Mouse (Mus musculus) left cerebral cortex, postnatal 25 days (tissue): ENCODE results near the gene Aox3. TPM values are rescaled to one million over a fixed set of nuclear protein-coding genes. Genes with fewer than 3 reads are reported as not detected.

Experiments
- DNase-seq, 2 experiments: peaks; one replicate each; pipeline ENCODE4 v3.0.0; 2022; ENCODE audit warnings: low spot score in 2 of 2, mixed read lengths in 1 of 2
- intact Hi-C: fragments of 180-260 bp; cut with DNase I; formaldehyde crosslinking; loops from one replicate; pipeline ENCODE4 v1.15.1; 2025
- total RNA-seq, 2 experiments: library from RNA; stranded (reverse); gene quantifications; 2 replicates each; pipeline ENCODE4 v1.2.3; 2021

Gene Aox3
- total RNA-seq, 2 experiments from 2014 or later, result 2.6 to 3.8 TPM

DNA sequence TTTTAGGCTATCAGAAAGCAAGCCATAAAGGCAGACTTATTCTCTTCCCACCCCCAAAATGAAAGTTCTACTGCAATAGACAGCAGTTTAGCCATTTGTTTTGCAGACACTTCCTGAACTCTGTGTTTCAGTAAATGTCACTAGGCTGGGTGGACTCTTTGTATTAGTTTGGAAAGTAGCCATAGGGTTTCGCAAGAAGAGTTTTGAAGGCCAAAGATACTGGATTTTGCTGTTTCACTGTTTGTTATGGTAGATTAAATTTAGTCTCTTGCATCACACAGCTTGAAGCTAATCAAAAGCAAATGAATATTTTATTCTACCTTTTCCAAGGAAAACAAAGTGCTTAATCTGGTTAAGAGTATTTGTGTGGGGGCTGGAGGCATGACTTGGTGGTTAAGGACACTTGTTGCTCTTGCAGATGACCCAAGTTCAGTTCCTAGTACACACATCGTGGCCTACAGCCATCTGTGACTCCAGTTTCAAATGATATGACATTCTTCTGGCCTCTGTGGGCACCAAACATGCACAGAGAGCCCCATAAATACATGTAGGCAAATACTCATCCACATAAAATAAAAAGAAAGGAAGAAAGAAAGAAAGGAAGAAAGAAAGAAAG, 11.3 kb upstream of the Aox3 start:
- intact Hi-C loops, result no loop called here
- no peak for DNase-seq

DNA sequence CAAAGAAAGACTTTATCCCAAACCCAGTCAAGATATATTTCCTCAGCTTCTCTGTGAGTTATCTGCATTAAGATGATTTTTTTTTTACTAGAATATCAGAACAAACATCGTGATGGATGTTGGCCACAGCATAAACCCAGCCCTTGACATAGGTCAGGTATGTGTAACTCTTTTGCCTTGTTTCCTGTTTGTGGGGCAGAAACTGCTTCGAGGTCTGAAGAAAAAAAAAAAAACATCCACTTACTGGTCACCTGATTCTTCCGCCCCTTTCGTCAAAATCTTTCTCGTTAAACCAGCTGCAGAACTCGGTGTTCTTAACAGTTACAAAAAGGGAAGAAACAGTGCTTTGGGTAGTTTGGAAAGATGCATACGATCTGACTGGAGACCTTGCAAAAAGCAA, 10.4 kb upstream of the Aox3 start:
- no peak for DNase-seq

DNA sequence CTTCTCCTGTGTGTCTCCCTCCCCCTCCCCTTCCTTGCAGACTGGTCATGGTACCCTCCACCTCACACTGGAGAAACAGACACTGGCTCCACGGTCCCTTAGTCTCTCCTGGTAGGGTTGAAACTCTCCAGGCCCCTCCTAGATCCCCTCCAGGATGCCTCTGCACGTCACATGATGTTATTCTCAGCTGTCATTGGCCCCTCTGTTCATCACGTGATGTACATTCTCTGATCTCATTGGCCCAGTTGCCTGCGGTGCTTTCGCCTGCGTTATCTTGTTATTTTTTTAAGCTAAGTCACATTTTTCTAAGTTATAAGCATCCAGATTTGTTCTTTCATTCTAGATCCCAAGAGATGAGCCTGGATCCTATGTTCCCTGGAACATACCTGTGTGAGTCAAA, 7.2 kb upstream of the Aox3 start:
- intact Hi-C loops, result no loop called here
- DNase-seq, result no peak

More for the DNA sequence above, 10.4 kb upstream of the Aox3 start:
- intact Hi-C loops, result no loop called here

DNA sequence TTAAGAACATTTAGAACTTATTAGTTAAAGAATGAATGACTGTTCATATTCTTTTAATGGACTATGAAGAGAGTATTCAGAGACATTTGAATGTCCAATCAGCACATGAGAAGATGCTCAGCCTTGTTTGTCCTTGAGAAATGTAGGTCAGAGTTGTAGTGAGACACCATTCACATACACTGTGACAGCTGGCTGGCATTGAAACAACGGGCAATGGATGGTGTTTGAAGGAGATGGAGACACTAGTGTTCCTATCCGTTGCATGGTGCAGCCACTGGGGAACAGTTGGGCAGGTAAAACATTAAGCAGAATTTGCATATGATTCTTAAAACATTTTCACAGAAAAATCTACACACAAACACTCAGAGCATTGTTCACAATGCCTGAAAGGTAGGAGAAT, 5.9 kb upstream of the Aox3 start:
- intact Hi-C loops, result no loop called here
- no peak for DNase-seq

DNA sequence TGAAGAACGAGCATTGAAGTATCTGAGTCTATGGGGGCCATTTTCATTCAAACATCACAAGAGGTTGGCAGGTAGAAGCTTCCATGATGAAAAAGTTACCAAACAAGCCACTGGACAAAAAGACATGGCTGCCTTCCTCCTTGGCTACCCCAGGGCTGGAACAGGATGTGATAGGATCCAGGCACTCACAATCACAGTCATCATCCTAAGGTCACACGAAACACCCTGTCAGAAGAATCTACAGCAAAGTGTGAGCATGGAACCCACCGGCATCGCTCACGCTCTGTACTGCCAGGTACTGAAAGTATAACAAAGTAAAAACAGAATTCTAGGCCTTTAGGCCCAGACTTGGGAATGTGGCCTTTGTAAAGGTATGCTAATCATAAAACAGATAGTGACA, 2.7 kb upstream of the Aox3 start:
- no peak for DNase-seq
- intact Hi-C loops, result loop anchor here (5.0 to 10.0 kb wide), 2 partner anchors 138 to 685 kb away; no protein-coding TSS in a partner anchor

DNA sequence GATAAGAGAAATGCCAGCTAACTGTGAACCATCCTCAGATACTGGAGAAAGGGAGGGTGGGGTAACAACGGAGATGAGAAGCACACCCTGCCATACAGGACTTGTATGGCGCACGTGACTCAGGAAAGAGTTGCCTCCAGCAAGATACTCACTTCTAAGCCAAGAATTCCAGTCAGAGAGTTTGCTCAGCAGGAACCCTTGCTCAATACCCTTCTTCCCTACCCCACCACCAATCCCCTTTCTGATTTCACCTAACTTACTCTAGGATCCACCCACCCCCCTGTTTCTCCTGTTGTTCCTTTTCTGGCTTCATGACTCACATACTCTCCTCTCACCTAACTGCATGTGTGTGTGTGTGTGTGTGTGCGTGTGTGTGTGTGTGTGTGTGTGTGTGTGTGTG, 1.6 kb upstream of the Aox3 start:
- no peak for DNase-seq
- intact Hi-C loops, result loop anchor here (5.0 to 10.0 kb wide), 2 partner anchors 139 to 687 kb away; no protein-coding TSS in a partner anchor

DNA sequence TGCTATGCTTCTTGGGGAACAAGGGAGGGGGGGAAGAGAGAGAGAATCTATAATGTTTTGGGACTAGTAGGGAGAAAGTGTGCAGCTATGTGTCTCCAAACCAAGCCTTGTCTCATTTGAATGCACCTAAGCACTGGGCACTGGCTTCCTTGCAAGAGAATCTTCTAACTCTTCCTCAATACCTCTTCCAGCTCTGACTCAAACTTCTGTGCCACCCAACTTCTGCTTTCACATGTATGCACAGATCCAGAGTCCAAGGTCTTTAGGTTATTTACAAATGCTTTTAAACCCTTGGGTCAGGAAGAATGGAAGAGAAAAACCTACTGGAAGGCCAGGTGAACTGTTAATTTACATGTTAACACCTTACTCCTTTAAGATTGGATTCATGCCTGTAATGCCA, 511 bp downstream of the Aox3 start:
- intact Hi-C loops, result loop anchor here (5.0 to 10.0 kb wide), 2 partner anchors 141 to 689 kb away; no protein-coding TSS in a partner anchor
- DNase-seq, result no peak

DNA sequence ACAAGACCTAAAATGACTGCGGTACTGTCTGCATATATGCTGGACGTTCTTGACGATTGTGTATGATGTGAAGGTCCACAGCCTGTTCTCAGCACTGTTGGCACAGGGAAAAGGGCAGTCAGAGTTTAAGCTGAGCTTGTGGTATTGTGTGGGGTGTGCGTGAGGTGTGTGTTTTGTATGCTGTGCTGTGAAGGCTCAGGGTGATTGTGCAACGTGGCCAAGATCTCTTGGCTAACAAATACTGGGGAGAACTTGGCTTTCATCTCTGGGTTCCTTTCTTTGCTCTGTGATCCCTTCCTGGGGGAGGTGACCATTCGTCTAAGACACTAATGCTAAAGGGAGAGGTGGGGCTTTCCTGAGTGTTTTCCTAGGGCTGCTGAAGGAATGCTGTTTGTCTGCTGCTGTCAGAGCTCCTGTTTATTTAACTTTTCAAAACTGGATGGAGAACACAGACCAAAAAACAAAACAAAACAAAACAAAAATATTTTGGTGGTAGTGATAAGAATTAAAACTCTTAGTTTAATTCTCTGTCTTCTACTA, 1.2 kb downstream of the Aox3 start:
- DNase-seq, result no peak
- intact Hi-C loops, result loop anchor here (5.0 to 10.0 kb wide), 2 partner anchors 142 to 689 kb away; no protein-coding TSS in a partner anchor

DNA sequence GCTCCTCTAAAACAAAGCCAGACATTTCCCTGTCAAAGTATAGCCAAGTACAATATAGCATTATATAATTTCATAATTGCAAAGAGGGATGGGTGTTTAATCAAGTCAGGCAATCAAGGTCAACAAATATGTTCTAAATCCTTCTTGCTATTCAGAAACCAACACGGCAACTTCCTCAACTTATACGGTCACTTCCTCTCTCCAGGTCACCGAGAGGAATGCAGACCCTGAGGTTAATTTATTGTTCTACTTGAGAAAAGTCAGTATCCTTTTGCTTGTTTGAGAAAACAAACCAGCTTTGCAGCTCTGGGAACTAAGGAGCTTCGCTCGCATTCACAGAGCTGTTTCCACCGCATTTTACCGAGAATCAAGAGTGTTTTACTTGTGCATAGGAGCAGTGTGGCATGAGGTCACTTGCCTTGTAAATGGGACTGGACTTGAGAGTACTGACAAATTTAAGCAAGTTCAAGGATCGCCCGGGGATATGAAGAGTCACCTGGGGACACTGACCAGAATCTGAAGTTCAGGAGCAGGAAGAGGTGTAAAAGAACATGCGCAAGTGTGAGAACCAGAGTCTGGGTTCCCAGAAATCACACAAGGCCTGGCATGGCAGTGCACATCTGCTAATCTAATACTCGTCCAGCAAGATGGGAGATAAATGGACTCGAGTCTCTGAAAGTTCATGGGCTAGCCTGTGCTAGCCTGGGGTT, 1.9 kb downstream of the Aox3 start:
- no peak for DNase-seq
- intact Hi-C loops, result loop anchor here (5.0 to 10.0 kb wide), 2 partner anchors 143 to 690 kb away; no protein-coding TSS in a partner anchor

DNA sequence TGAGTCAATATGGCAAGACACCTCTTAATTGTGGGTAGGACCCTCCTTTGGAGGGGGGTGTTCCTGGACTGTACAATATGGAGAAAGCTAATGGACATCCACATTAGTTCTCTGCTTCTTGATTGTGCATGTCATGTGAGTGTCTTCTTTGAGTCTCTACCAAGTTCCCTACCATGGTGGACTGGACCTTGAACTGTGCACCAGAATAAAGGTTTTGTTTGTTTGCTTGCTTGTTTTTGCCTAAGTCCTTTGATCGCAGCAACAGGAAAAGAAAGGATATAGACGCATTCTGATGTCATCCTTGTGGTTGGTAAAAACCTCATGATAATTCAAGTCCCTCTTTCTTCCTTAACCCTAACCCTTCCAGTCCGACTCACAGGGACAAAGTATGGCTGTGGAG, 5.3 kb downstream of the Aox3 start:
- DNase-seq, result no peak
- intact Hi-C loops, result loop anchor here (10.0 kb wide), 1 partner anchor 693 kb away; no protein-coding TSS in a partner anchor

DNA sequence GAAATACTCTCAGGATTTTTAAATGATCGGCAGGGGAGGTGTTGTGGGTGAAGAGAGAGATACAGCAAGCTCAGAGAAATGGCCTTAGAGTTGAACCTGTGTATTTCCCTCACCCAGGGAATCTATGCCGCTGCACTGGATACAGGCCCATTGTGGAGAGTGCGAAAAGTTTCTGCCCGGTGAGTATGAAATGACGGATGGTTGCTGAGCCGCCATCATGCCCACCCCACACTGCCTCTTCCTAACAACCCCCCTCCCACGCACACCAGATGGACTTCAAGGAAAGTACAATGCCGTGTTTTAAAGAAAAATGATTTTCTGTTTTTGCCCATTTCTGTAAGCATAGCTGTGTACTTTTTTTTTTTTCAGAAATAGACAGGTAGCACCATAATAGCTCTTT, 12.0 kb downstream of the Aox3 start:
- peak in 1 of 2 experiments; percentile 51 for DNase-seq
- intact Hi-C loops, result no loop called here

DNA sequence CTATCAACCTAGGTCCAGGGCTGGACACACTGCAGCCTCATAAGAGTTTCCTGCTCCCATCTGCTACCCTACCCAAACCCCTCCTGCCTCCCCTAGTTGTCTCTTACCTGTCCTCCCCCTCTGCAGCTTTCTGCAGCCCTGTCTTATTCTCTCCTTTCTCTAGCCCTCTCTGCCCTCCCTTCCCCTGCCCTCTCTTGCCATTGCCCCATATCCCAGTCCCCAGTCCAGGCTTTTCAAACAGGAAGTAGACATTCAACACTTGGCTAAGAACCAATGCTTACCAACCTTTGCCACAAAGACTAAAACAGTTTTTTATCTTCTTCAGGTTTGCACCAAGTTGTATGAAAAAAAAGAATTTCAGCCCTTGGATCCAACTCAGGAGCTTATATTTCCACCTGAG, 25.0 kb downstream of the Aox3 start:
- intact Hi-C loops, result no loop called here

DNA sequence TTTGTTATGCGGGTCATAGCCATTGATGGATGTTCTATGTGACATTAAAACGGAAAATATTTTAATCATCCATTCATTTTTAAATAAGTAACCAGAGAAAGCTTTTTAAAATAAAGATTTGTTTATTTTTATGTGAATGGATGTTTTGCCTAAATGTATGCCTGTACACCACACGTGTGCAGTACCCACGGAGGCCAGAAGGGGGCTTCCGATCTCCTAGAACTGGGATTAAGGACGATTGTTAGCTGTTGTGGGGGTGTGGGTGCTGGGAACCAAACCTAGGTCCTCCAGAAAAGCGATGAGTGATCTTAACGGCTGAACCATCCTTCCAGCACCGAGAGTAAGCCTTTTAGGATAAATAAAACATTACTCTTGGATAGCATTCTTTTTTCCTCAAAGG, 26.1 kb downstream of the Aox3 start:
- intact Hi-C loops, result no loop called here
- DNase-seq, result no peak

More for the DNA sequence above, 25.0 kb downstream of the Aox3 start:
- DNase-seq, result no peak

DNA sequence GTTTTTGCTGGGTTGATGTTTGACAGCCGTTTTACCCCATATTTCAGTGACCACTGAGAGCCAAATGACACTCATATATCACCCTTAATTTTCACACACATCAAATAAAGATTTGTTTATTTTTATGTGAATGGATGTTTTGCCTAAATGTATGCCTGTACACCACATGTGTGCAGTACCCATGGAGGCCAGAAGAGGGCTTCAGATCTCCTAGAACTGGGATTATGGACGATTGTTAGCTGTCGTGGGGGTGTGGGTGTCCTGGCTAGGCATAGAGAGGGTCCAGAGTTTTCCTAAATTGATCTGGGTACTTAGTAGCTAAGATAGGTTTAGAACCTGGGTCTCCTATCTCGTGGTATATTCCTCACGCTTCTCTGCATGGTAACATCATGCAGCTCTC, 27.7 kb downstream of the Aox3 start:
- no peak for DNase-seq
- intact Hi-C loops, result no loop called here

DNA sequence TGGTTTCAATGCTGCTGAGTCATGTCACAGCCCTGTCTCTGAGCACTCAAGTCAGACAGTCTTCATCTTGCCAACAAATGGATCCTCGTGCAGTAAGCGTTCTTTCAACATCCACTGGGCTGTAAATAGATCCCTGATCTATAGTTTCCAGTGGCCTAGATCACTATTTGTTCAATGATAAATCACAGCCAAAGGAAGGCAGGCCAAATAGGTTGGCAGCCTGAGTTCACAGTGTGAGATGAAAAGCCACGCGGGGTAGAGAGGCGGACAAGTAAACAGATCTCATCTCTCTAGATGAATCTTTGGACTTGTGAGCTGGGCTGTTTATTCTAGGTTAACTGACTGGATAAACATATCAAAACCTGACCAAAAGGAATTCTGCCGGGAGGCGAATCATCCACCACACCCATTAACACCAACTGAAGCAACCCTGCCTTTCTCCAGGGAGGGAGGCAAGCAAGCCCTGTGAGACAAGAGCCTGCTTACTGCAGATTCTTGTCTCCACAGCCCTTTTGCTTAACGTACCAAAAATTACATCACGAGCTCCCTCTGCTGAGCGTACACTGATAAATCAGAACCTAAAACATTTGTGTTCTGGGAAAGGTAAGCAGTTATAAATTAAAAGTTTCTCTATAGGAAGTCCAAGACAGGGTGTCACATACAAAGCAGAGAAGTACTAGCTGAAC, 31.6 kb downstream of the Aox3 start:
- DNase-seq, result peak; percentile 53 to 78
- intact Hi-C loops, result loop anchor here (2.0 kb wide), 1 partner anchor 722 kb away; no protein-coding TSS in a partner anchor

DNA sequence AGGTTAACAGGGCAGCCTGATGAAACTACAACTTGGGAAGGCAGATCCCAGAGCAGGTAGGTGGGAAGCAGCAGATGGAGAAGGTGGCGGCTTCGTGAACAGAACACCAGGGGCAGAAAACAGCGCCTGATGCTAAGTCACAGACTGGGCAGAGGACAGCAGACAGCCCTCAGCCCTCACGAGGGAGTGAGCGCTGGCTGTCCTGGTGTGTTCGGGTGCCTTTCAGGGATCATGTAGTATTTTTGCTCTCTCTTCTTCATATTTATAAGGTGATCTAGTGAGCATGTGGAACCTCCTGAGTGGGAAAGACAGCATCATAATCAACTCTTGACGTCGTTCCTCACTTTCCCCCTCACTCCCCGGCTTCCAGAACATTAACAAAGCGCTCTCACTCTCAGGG, 33.1 kb downstream of the Aox3 start:
- intact Hi-C loops, result no loop called here
- DNase-seq, result no peak

DNA sequence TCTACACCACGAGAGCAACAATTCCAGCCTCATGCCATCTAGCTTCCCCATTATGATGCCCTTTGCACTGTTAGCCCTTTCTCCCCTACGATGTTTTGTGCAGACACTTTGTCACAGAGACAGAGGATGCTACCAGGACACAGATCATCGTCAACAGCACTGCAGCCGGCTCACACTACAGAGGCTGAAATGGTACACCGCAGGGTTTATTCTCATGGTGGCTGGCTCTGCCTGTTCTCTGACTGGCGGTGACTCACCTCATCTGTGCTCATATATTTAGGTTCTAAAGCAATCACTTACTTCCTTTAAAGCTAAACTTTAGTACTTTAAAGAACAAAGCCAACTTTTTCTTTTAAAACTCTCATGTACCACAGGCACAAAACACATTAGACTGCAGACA, 34.8 kb downstream of the Aox3 start:
- peak in 1 of 2 experiments; percentile 18 for DNase-seq
- intact Hi-C loops, result no loop called here

DNA sequence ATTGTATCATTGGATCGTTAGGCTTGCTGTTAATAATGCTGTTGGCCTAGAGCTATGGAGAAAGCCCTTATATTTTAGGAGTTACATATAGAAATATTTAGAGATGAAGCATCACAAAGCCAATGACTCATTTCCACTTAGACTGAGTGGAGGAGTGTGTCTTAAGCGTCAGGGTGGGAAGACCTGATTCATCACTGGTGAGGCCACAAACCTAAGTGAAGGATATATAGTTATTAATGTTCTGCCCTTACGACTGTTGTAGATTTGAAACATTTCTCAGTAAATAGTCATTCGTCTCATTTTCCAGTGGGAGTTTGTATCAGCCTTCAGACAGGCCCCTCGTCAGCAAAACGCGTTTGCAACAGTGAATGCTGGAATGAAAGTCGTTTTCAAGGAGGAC, 39.3 kb downstream of the Aox3 start:
- DNase-seq, result peak in 1 of 2 experiments; percentile 51
- intact Hi-C loops, result no loop called here

DNA sequence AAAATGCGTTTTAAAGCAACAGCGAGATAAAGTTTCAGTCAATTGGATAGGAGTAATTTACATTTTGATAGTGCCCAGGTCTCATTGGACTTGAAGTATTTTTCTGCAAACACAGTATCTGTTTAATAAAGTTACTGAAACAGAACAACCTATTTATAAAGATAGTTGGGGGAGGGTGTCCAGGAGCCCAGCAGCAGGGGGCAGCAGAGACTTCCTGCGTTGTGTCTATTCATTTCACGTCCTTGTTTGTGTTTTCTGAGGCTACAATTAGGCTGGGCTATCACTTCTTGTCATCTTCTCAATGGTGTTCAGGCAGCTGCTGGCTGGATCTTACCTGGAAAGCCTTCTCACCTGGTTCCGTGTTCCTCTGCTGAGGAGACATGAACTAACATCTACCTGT, 43.8 kb downstream of the Aox3 start:
- intact Hi-C loops, result loop anchor here (2.0 kb wide), 2 partner anchors 114 to 140 kb away; no protein-coding TSS in a partner anchor

DNA sequence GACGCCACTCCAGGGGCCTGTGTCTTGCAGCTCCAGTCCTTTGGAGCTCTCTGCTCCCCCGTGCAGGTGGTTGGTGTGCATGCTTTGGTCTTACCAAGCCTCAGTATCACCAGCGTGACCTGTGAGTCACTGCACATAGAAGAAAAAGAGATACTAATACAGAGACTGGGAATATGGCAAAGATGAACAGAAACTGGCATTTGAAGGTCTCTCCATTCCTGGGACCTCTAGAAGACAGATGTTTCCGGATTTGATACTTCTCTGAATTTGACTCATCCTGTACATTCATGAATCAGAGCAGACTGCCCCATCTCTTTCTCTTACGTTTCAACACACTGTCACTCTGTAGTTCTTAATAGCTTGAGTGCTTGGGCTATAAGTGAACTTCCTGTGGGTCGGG, 57.0 kb downstream of the Aox3 start:
- DNase-seq, result no peak
- intact Hi-C loops, result no loop called here

More for the DNA sequence above, 43.8 kb downstream of the Aox3 start:
- peak; percentile 41 to 54 for DNase-seq
